Mouse (Mus musculus) megakaryocyte, embryonic 14.5 days (primary cell): Measurements from ENCODE around the gene Ccdc8. TPM values are rescaled to one million over a fixed set of nuclear protein-coding genes. Genes with fewer than 3 reads are reported as not detected.

Experiments used
- H3K27me3 ChIP-seq: replicated peaks from 2 replicates; pipeline ENCODE3; 2012; ENCODE audit warnings: inconsistent platforms
- H3K36me3 ChIP-seq: replicated peaks from 2 replicates; pipeline ENCODE3; 2012; ENCODE audit warnings: low read length, inconsistent platforms, mixed read lengths
- H3K4me1 ChIP-seq: 2 replicates; pipeline ENCODE4 v1.6.1; 2012; ENCODE audit warnings: inconsistent platforms
- H3K4me3 ChIP-seq: replicated peaks from 2 replicates; pipeline ENCODE3; 2012; ENCODE audit warnings: moderate library complexity, mild to moderate bottlenecking, inconsistent platforms
- H3K9me3 ChIP-seq: 2 replicates; pipeline ENCODE4 v1.6.1; 2012; ENCODE audit warnings: inconsistent platforms
- FLI1 ChIP-seq: IDR thresholded peaks from 2 replicates; pipeline ENCODE4 v1.6.1; 2012; ENCODE audit warnings: low read length, inconsistent platforms, mixed read lengths
- GATA1 ChIP-seq: IDR thresholded peaks from 3 replicates; pipeline ENCODE4 v1.6.1; 2012; ENCODE audit warnings: mixed read lengths, low read length, inconsistent platforms, borderline replicate concordance
- polyA plus RNA-seq: library from polyadenylated mRNA; stranded (reverse); fragments of >175 nt; gene quantifications from 2 replicates; pipeline ENCODE4 v1.2.3, GENCODE M21; 2012; ENCODE audit warnings: low replicate concordance; ENCODE audit not compliant: insufficient read depth

The Ccdc8 gene
- polyA plus RNA-seq, 1 experiment: 5.3 TPM

GRCm38 (mm10) chr7:17039373-17039772, 46.9 kb downstream of the Ccdc8 start:
- peaks cover 77% of the 10 kb centered on the region for H3K36me3 ChIP-seq
- no peak overlapping the region for H3K4me3 ChIP-seq
- TF ChIP-seq GATA1 (no peak), FLI1 (no peak)
- H3K9me3 ChIP-seq: no peaks in the 10 kb centered on the region
- H3K4me1 ChIP-seq: peaks cover 3% of the 10 kb centered on the region; the same call in 1 of the 2 replicates
- no peaks in the 10 kb centered on the region for H3K27me3 ChIP-seq

- TF ChIP-seq FLI1 (no peak), GATA1 (no peak)
- no peaks in the 10 kb centered on the region for H3K9me3 ChIP-seq
- H3K27me3 ChIP-seq: no peaks in the 10 kb centered on the region
- H3K4me3 ChIP-seq: no peak overlapping the region
- peaks cover 8% of the 10 kb centered on the region for H3K4me1 ChIP-seq
- peaks cover 57% of the 10 kb centered on the region for H3K36me3 ChIP-seq
These were observed 53.2 kb downstream of the Ccdc8 start for GRCm38 (mm10) chr7:17045743-17046142.

Other genes starting within 250 kb of the Ccdc8 start
- 35.2 and 52.2 TPM in 2 replicates for gene Slc1a5, start 211.4 kb upstream of the Ccdc8 start, polyA plus RNA-seq
- gene Strn4, start 176.8 kb upstream of the Ccdc8 start, polyA plus RNA-seq: 83.0 and 118 TPM in 2 replicates
- 14.8 and 21.1 TPM in 2 replicates for gene Fkrp, start 176.0 kb upstream of the Ccdc8 start, polyA plus RNA-seq
- 54.4 and 70.1 TPM in 2 replicates for gene Prkd2, start 149.8 kb upstream of the Ccdc8 start, polyA plus RNA-seq
- gene Dact3, start 117.4 kb upstream of the Ccdc8 start, polyA plus RNA-seq: 3.3 and 10.9 TPM in 2 replicates
- gene Gng8, start 100.9 kb upstream of the Ccdc8 start, polyA plus RNA-seq: not detected in 2 replicates
- gene Ptgir, start 86.2 kb upstream of the Ccdc8 start, polyA plus RNA-seq: 56.9 and 66.7 TPM in 2 replicates
- 823 and 866 TPM in 2 replicates for gene Calm3, start 68.6 kb upstream of the Ccdc8 start, polyA plus RNA-seq
- not detected in 2 replicates for gene Pnmal2, start 48.0 kb upstream of the Ccdc8 start, polyA plus RNA-seq
- not detected in 2 replicates for gene Pnmal1, start 33.0 kb upstream of the Ccdc8 start, polyA plus RNA-seq
- 0.06 and 1.4 TPM in 2 replicates for gene Gm42372, start 9.6 kb upstream of the Ccdc8 start, polyA plus RNA-seq
- 55.6 and 70.0 TPM in 2 replicates for gene Ppp5c, start 35.2 kb downstream of the Ccdc8 start, polyA plus RNA-seq
- gene Hif3a, start 69.7 kb downstream of the Ccdc8 start, polyA plus RNA-seq: 3.3 and 5.6 TPM in 2 replicates
- gene Psg16, start 81.3 kb downstream of the Ccdc8 start, polyA plus RNA-seq: not detected in 2 replicates
- not detected in 2 replicates for gene Ceacam3, start 157.6 kb downstream of the Ccdc8 start, polyA plus RNA-seq
- not detected in 2 replicates for gene Psg29, start 210.8 kb downstream of the Ccdc8 start, polyA plus RNA-seq